Mouse (Mus musculus) kidney, embryonic 14.5 days (tissue): ENCODE measurements around the gene Epc2. TPM values are rescaled to one million over a fixed set of nuclear protein-coding genes. Genes with fewer than 3 reads are reported as not detected.

Source experiments
- ATAC-seq: fragments of 200-750 bp; cut with Nextera tagmentation; 2 replicates; pipeline ENCODE4 v1.8.0; 2017; ENCODE audit warnings: moderate number of reproducible peaks, mild to moderate bottlenecking, moderate TSS enrichment, moderate library complexity; ENCODE audit not compliant: low FRiP score, low TSS enrichment
- H3K27ac ChIP-seq: fragments of 300-500 bp; sonication (generic); 2 replicates; pipeline ENCODE4 v1.5.1; 2014; ENCODE audit warnings: low read depth, mild to moderate bottlenecking, low read length, moderate library complexity, mixed read lengths
- H3K27me3 ChIP-seq: fragments of 300-500 bp; sonication (generic); 2 replicates; pipeline ENCODE4 v1.6.1; 2014; ENCODE audit warnings: mild to moderate bottlenecking, low read length; ENCODE audit not compliant: control insufficient read depth, insufficient read depth
- H3K36me3 ChIP-seq: fragments of 300-500 bp; sonication (generic); 2 replicates; pipeline ENCODE4 v1.6.1; 2014; ENCODE audit warnings: low read length, mixed read lengths; ENCODE audit not compliant: control insufficient read depth, insufficient read depth
- H3K4me1 ChIP-seq: fragments of 300-500 bp; sonication (generic); 2 replicates; pipeline ENCODE4 v1.6.1; 2014; ENCODE audit warnings: low read length, mixed read lengths; ENCODE audit not compliant: control insufficient read depth, insufficient read depth
- H3K4me2 ChIP-seq: fragments of 300-500 bp; sonication (generic); replicated peaks from 2 replicates; pipeline ENCODE4 v1.6.1; 2014; ENCODE audit warnings: low read depth, mild to moderate bottlenecking, low read length
- H3K4me3 ChIP-seq: fragments of 300-500 bp; sonication (generic); 2 replicates; pipeline ENCODE4 v1.5.1; 2014; ENCODE audit warnings: mild to moderate bottlenecking, low read length
- H3K9ac ChIP-seq: fragments of 300-500 bp; sonication (generic); 2 replicates; pipeline ENCODE4 v1.6.1; 2014; ENCODE audit warnings: low read depth, mild to moderate bottlenecking, low read length, moderate library complexity
- H3K9me3 ChIP-seq: fragments of 300-500 bp; sonication (generic); 2 replicates; pipeline ENCODE4 v1.6.1; 2016; ENCODE audit warnings: low read length; ENCODE audit not compliant: control insufficient read depth
- WGBS: fragments of 180-500 bp; shearing (Covaris S2); extraction: QIAGEN DNeasy Blood & Tissue Kit; methylation state at CpG from one replicate; pipeline ENCODE4 v1.1.7; 2014; 5-methylcytosine and 5-hydroxymethylcytosine counted together
- polyA plus RNA-seq: library from polyadenylated mRNA; unstranded; fragments of >200 nt; fragmentation: Nextera tagmentation; extraction: Ambion mirVana; gene quantifications from 2 replicates; pipeline ENCODE4 v1.2.1, GENCODE M21; 2014

Gene Epc2
- polyA plus RNA-seq, 1 experiment from 2014 or later, result 12.8 TPM

- Histone ChIP-seq H3K9me3 (peaks cover 3% of the 10 kb centered on the region; the same call in 1 of the 2 replicates), H3K4me1 (no peaks in the 10 kb centered on the region), H3K4me3 (no peak overlapping the region), H3K9ac (no peak overlapping the region), H3K4me2 (no peak overlapping the region), H3K27ac (no peak overlapping the region), H3K36me3 (no peaks in the 10 kb centered on the region), H3K27me3 (no peaks in the 10 kb centered on the region)
- no peak for ATAC-seq
- WGBS, result 72% methylated on average over 3 of the region's 3 CpGs
Observed at GRCm38 (mm10) chr2:49465672-49466222, 14.5 kb downstream of the Epc2 start.

DNA sequence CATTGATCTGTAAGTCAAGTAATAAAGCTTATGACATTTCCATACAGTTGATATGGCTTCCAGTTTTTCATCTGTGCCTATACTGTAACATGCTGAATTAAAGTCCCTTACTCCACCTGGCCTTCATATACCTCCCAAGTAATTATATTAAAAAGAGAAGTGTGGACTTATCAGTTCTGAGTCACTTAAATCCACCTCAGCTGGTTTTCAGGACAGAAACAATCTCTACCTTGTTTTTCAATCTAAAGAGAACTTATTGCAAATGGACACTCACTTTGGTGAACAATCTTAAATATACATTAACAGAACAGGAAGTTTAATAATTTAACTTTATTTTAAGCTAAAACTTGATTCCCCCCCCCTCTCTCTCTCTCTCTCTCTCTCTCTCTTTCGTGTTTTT is 15.8 kb downstream of the Epc2 start:
- no peak overlapping the region for H3K4me3 ChIP-seq

DNA sequence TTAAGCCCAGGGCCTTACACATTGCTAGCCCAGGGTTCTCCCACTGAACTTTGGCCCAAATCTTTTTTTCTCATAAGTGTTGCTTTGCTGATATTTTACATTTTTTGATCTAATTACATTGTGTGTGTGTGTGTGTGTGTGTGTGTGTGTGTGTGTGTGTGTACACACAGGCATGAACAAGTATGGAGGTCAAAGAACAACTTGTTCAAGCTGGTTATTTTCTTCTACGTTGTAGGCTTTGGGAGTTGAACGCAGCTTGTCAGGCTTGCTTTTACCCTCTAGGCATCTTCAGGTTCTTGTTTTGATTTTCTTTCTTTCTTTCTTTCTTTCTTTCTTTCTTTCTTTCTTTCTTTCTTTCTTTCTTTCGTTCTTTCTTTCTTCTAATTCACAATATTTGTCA is 19.9 kb downstream of the Epc2 start:
- 85% methylated on average over 3 of the region's 3 CpGs for WGBS
- Histone ChIP-seq H3K27me3 (no peaks in the 10 kb centered on the region), H3K4me2 (no peak overlapping the region), H3K9me3 (no peaks in the 10 kb centered on the region), H3K4me3 (no peak overlapping the region), H3K4me1 (no peaks in the 10 kb centered on the region), H3K27ac (no peak overlapping the region), H3K36me3 (no peaks in the 10 kb centered on the region), H3K9ac (no peak overlapping the region)
- no peak for ATAC-seq

More for the DNA sequence above, 15.8 kb downstream of the Epc2 start:
- Histone ChIP-seq H3K9ac (no peak overlapping the region), H3K4me2 (no peak overlapping the region), H3K9me3 (no peaks in the 10 kb centered on the region), H3K27ac (no peak overlapping the region), H3K27me3 (no peaks in the 10 kb centered on the region), H3K36me3 (no peaks in the 10 kb centered on the region), H3K4me1 (no peaks in the 10 kb centered on the region)
- 89% methylated on average over 1 of the region's 1 CpGs for WGBS
- ATAC-seq, result no peak

DNA sequence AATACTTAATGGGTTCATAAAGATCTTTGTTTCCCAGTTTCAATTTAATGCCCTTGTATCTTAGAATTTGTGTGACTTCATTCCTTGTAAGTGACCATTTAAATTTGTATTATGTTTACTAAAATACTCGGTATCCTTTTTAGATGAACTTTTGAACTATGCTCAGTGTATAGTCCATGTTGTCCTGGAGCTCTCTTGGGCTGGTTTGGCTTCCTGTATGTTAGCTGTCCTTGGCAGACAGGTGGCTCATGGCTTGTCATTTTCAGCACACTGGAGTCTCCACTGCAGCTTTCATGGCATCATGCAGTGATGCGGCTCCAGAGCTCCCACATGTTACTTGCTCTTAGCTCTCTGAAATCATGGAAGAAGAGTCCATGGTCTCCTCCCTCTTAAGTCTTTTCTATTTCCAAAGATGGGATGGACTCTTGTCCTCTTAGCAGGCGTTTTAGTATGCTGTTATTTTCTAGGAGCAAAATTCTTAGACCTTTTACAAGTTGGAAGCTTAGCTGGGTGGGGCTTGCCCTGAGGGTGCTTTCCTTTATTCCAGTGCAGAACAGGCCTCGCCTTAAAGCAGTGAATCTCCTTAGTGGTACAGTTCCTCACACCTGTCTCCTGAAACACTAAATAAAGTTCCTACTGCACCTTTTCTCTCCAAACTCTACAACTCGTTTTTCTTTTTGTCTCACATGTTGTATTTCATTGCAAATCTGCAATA is 20.5 kb downstream of the Epc2 start:
- no peak for ATAC-seq
- H3K9me3 ChIP-seq, result no peaks in the 10 kb centered on the region
- H3K36me3 ChIP-seq, result no peaks in the 10 kb centered on the region
- H3K4me2 ChIP-seq, result no peak overlapping the region
- H3K9ac ChIP-seq, result no peak overlapping the region
- WGBS, result 79% methylated on average over 5 of the region's 5 CpGs
- H3K27me3 ChIP-seq, result no peaks in the 10 kb centered on the region
- no peak overlapping the region for H3K4me3 ChIP-seq
- H3K4me1 ChIP-seq, result no peaks in the 10 kb centered on the region
- H3K27ac ChIP-seq, result no peak overlapping the region

DNA sequence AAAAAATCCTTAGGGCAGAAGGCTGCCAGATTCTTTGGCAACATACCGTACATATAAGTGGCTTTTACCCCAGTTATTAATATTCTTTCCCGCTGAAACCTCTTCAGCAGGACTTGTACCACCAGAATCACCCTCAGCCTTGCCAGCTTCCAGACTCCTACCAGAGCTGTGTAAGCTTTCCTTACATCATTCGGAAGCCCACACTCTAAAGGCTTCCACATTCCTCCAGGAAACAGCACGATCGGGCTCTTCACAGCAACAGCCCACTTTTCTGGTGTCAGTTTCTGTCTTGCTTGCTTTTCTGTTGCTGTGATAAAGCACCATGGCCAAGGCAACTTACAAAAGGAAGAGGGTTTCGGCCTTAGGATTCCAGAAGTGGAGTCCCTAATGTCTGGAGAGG is 21.2 kb downstream of the Epc2 start:
- Histone ChIP-seq H3K9me3 (no peaks in the 10 kb centered on the region), H3K27ac (no peak overlapping the region), H3K9ac (no peak overlapping the region), H3K4me1 (no peaks in the 10 kb centered on the region), H3K27me3 (no peaks in the 10 kb centered on the region), H3K36me3 (no peaks in the 10 kb centered on the region), H3K4me2 (no peak overlapping the region), H3K4me3 (no peak overlapping the region)
- 80% methylated on average over 6 of the region's 6 CpGs for WGBS
- no peak for ATAC-seq

GRCm38 (mm10) chr2:49482146-49482545 is 30.9 kb downstream of the Epc2 start:
- ATAC-seq, result no peak
- Histone ChIP-seq H3K36me3 (no peaks in the 10 kb centered on the region), H3K9ac (no peak overlapping the region), H3K4me3 (no peak overlapping the region), H3K4me2 (no peak overlapping the region), H3K9me3 (no peaks in the 10 kb centered on the region), H3K4me1 (no peaks in the 10 kb centered on the region), H3K27me3 (no peaks in the 10 kb centered on the region), H3K27ac (no peak overlapping the region)

DNA sequence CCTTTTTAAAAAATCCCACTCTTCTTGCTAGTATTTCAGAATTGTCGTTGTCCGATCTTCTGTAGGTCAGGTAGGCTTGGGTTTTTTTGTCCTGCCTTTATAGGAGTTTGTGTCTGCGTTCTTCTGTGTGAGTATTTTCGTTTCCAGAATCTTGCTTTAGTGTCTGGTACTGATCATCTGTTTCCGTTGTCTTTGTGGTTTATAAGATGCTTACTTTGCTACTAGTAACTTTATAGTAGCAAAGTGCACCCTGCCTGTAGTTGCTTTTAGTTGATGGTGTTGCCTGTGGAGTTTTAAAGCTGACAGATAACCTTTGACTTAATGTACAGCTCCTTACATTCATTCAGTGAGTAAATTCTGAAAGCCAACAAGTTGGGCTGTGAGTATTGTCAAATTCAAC is 32.1 kb downstream of the Epc2 start:
- no peak overlapping the region for H3K4me2 ChIP-seq

DNA sequence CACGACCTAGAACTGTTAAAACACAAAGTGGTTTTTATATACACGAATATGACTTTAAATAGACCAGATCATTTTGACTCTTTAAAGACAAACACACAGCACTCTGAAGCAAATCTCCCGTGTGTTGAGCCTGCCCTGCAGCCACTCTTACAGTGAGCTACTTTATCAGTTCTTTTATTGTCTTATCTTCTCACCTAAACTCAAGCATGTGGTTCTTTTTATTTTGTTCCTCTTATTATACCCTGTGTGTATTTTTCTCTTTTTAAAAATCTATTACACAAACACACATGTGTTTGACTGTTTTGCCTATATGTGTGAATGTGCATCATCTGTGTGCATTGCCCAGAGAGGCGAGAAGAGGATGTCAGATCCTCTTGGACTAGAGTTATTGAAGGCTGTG is 50.1 kb downstream of the Epc2 start:
- no peak overlapping the region for H3K27ac ChIP-seq
- ATAC-seq, result no peak
- WGBS, result 71% methylated on average over 4 of the region's 4 CpGs

More for the DNA sequence above, 32.1 kb downstream of the Epc2 start:
- Histone ChIP-seq H3K9me3 (no peaks in the 10 kb centered on the region), H3K4me1 (no peaks in the 10 kb centered on the region), H3K9ac (no peak overlapping the region), H3K27me3 (no peaks in the 10 kb centered on the region), H3K27ac (no peak overlapping the region), H3K4me3 (no peak overlapping the region), H3K36me3 (no peaks in the 10 kb centered on the region)
- ATAC-seq, result no peak
- WGBS, result 97% methylated on average over 5 of the region's 5 CpGs

DNA sequence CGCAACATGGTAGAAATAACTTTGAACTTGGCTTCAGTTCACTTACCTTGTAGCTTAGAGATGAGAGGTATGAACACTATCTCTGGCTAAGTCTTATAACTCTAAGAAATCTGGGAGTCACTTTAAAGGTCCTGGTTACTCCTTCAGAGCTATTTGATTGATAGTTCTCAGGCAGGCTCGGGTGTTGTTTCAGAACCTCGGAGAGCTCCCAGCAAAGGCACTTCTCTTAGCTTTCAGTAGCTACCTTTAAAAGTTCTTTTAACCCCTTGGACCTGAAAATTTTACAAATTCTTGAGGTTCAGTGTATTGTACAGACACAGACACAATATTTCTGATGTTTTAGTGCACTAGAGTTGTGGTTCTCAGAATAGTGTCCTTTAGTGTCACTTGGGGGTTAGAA is 52.3 kb downstream of the Epc2 start:
- ATAC-seq, result no peak
- Histone ChIP-seq H3K4me1 (no peaks in the 10 kb centered on the region), H3K4me2 (no peak overlapping the region), H3K36me3 (no peaks in the 10 kb centered on the region), H3K4me3 (no peak overlapping the region), H3K9ac (no peak overlapping the region), H3K27me3 (no peaks in the 10 kb centered on the region), H3K27ac (no peak overlapping the region), H3K9me3 (no peaks in the 10 kb centered on the region)
- WGBS, result 44% methylated on average over 3 of the region's 3 CpGs

More for the DNA sequence above, 50.1 kb downstream of the Epc2 start:
- H3K27me3 ChIP-seq, result no peaks in the 10 kb centered on the region
- no peaks in the 10 kb centered on the region for H3K9me3 ChIP-seq
- H3K4me2 ChIP-seq, result no peak overlapping the region
- H3K4me1 ChIP-seq, result no peaks in the 10 kb centered on the region
- no peak overlapping the region for H3K9ac ChIP-seq
- no peak overlapping the region for H3K4me3 ChIP-seq
- no peaks in the 10 kb centered on the region for H3K36me3 ChIP-seq
